Mouse (Mus musculus) hematopoietic stem cell, adult 5-6 weeks (primary cell): ENCODE results near the gene Arfgap3. TPM values are rescaled to one million over a fixed set of nuclear protein-coding genes. Genes with fewer than 3 reads are reported as not detected.
"Not testable (repeated sequence)": the region's sequence is repeated elsewhere in the genome, so short reads cannot be mapped to it uniquely, and the experiment has no call there.

Source experiments
- ATAC-seq, 2 experiments: fragments of 125-278 bp in 1 of 2; replicated peaks in 1 of 2; 2 replicates each; pipeline ENCODE4 v1.8.0; 2016 to 2017; ENCODE audit warnings: inconsistent platforms in 2 of 2, mild to moderate bottlenecking in 2 of 2, moderate number of reproducible peaks in 2 of 2, low read depth in 1 of 2, moderate TSS enrichment in 1 of 2; ENCODE audit not compliant: low FRiP score in 2 of 2, poor library complexity in 2 of 2, severe bottlenecking in 2 of 2, insufficient read depth in 1 of 2, low TSS enrichment in 1 of 2
- total RNA-seq: library from RNA; stranded (forward); fragments of 172-1452, 232-1000 nt; gene quantifications from 2 replicates; pipeline ENCODE4 v1.2.3, GENCODE M21; 2017

Gene Arfgap3
- total RNA-seq, 1 experiment from 2014 or later = 13.0 TPM

DNA sequence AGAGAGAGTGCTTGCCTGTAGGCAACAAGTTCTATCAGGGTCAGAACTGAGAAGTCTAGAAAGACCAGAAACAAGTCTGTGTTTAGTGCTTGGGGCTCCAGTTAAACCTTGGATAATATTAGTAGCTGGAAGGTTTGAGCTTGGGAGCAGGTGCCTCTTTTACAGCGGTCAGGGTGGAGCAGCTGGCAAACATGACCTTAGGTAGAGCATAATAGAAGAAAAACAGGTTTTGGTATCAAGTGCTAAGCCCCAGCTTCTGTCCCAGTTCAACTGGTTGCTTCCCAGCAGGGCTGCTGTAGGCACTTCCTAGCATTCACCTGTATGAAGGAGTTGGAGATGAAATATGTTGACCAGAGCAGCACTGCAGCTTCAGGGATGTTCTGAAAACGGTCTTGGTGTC lies 812 bp upstream of the Arfgap3 start:
- no peak for ATAC-seq

DNA sequence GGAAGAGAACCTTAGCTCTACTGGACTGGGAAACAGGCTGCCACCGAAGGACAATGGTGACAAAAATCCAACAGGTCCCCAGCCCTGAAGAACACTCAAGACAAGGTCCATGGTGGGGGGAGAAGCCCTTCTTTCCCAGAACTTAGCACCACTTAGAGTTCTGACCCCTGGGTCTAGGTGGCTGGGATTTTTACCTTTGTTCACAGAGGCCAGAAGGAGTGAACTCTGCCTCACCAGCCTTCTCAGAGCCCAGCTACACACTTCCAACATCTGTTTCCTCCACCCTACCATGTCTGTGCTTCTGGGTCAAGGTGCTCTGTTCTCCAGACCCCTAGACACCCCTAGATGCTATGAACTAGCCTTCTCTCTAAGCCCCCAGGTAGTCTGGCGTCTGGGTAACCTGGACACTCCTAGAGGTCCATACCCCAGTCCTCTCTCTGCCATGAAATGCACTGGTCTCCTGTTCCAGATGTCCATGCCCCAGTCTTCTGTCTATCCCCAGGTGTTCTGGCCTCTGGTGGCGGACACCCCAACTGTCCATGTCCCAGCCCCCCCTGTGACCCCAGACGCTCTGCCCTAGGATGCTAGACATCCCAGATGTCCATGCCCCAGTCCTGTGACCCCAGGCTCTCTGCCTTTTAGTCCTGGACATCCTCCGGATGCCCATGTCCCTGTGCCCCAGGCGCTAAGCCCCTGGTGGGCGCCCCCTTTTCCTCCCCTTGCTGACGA lies 658 bp downstream of the Arfgap3 start:
- 0 out of 4 replicates have a peak, but pooled peaks of 1 of the 2 experiments have one; percentile 3 for ATAC-seq

DNA sequence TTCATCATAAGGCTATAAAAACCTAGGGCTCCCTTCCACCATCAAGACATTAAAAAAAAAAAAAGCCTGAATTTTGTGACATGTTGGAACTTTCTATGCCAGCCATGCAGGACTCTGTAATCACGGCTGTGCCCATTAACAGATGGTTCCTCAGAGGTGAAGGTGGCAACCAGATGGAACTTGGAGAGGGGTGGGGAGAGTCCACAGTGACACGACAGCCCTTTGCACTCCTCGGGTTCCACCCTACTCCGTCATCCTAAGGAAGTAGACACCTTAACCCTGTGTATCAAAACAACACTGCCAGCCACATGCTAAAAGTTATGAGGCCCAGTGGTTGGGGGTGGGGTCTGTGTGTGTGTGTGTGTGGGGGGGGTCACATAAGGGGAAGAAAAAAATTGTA lies 1.3 kb downstream of the Arfgap3 start:
- no peak for ATAC-seq

DNA sequence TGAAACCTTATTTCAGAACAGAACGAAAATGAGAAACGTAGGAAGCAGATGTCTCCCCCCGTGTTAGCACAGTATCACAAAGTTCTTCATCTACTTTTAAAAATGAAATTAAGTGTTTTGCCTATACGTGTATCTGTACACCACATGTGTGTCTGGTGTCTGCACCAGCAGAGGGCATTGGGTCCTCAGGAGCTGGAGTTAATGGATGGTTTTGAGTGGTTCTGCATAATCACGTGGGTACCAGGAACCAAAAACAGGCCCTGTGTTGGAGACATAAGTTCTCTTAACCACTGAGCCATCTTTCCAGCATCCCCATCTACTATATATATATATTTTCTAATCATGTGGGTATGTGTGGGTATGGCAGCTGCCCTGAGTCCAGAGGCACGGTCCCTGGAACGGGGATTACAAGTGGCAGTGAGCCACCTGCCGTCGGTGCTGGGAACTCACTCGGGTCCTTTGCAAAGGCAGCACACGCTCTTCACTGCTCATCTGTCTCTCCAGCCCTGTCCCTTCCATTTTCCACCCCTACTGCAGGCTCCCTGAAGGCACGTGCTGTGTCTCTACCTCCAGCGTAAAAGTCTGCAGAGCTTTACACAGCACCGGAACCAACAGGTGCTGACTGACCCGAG lies 4.0 kb downstream of the Arfgap3 start:
- no peak for ATAC-seq

DNA sequence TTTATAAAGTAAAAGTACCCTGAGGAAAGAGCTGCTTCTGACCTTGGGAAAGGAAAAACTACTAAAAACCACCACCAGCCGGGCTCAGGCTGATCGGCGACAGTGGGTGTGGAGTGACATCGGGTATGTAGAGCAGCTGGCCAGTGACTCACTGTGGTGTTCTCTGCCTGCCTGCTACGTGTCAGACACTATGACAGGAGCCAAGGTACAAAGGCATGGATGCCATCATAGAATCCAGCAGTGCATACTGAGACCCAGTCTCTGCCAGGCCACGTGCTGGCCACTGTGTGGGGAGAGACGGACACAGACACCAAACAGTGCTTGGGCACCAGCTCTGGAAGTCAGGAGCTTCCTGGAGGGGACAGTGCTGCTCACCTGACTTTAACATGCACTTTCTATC lies 5.1 kb downstream of the Arfgap3 start:
- no peak for ATAC-seq

DNA sequence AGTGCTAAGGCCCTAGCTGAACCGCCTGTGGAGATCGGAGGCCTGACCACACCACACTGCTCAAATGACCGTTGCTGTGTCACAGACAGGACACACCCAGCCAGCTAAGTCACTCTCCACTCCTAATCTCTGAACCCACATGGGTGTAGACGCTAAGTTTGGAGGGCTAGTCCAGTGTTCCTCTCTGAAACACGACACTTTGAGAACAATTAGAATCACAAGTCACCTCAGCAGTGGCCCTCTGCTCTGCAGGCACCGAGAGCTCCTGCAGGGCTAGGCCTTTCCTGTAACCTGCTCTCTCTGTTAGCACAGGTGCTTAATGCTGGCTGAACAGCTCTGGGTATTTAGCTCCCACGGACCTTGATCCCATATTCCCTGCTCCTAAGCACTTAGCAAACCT lies 5.9 kb downstream of the Arfgap3 start:
- no peak for ATAC-seq

DNA sequence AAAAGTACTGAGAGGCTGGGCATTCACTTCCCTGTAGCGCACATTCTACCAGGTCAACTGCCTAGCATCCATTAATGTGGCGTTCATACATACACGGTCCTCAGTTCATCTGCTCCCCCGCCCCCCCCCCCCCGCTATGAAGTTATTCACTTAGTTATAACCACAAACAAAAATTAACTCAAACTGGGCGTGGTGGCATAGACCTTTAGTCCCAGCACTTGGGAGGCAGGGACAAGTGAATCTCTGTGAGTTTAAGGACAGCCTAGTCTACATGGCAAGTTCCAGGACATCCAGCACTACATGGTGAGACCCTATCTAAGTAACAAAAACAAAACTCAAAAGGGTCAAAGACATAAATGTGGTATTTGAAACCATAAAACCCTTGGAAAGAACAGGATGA lies 11.1 kb downstream of the Arfgap3 start:
- no peak for ATAC-seq

DNA sequence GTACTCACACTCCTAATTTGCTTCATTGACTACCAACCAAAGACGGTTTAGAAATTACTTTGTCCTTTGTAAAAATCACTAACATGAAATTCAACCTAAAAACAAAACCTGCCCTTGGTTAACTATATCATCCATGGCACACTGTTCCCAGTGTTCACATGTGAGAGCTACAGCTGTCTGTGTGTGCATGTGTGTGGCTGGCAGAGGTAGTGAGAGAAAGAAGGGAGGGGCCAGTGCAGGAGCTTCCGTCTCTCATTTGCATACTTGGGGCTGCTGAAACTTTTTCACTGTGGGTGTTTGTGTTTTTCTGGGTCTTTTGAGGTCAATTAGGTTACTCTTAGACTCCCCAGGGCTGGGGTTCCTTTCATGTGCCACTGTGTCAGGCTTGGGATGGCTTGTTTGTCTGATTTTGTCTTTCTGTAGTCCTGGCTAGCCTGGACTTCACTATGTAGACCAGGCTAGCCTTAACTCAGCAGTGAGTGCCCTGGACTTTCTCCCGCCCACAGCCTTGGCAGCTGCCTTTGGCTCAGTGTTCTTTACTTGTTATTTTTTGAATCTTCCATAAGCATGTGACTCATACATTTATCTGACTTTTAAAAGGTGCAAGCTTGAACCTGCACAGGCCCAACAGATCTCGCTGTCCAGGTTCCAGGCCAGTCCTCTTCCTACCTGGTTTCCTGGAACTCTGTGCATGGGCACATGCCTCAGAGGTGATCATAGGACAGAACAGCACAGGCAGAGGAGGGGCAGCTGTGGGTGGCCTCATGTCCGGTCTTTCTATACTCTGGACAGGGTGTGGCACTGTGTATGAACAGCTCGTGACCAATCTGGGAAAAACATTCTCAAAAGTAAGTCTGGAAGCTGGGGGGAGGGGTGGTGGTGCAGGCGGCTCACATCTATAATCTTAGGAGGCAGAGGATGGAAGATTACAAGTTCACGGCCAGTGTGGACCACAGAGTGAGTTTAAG lies 11.9 kb downstream of the Arfgap3 start:
- no peak for ATAC-seq

DNA sequence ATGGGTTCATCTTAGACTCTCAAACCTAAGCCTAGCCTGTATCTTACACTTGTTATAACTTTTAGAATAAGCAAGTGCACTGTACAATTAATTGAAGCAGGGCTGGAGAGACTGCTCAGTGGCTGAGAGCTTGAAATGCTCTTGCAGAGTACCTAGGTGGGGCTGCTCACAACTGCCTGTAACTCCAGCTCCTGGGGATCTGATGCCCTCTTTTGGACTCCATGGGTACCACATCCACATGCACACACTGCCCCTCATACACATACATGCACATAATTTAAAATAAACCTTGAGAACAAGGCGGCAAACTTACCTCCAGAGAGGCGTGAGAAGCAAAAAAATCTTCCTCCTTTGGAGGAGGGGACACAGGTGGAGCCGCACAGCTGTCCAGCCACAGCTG lies 17.7 kb downstream of the Arfgap3 start:
- ATAC-seq = no peak

DNA sequence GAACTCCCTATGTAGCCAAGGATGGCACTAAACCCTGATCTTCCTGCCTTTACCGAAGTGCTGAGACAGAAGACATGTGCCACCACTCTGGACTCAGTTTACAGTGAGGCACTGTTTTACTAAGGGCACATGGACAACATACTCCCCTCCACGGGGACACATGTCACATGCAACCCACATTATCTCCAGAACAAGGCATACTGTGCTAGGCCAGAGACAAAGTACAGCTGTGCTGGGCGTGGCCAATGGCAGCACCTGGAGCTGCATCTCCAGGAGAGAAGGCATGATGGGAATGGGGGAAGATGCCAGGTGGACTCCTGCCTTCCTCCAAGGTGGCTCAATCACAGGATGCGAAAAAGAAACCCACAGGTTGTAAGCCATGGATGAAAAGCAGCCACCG lies 21.1 kb downstream of the Arfgap3 start:
- ATAC-seq = no peak

DNA sequence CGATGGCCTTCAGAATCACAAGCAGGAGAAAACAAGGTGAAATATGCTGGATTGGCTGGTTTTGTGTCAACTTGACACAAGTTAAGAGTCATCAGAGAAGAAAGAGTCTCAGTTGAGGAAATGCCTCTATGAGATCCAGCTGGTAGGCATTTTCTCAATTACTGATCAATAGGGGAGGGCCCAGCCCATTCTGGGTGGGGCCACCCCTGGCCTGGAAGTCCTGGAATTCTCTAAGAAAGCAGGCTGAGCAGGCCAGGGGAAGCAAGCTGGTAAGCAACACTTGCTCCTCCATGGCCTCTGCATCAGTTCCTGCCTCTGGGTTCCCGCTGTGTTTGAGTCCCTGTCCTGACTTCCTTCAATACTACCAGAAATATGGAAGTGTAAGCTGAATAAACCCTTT lies 27.0 kb downstream of the Arfgap3 start:
- ATAC-seq = no peak

DNA sequence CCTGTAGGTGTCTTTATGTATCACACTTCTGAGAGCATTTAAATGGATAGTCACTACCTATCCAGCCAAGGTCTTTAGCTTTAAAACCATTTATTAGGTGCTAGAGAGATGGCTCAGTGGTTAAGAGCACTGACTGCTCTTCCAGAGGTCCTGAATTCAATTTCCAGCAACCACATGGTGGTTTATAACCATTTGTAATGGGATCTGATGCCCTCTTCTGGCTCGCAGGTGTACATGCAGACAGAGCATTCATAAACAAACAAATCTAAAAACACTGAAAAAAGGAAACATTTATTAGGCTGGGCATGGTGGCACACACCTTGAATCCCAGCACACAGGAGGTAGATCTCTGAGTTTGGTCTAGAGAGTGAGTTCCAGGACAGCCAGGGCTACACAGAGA lies 35.1 kb downstream of the Arfgap3 start:
- no peak for ATAC-seq

DNA sequence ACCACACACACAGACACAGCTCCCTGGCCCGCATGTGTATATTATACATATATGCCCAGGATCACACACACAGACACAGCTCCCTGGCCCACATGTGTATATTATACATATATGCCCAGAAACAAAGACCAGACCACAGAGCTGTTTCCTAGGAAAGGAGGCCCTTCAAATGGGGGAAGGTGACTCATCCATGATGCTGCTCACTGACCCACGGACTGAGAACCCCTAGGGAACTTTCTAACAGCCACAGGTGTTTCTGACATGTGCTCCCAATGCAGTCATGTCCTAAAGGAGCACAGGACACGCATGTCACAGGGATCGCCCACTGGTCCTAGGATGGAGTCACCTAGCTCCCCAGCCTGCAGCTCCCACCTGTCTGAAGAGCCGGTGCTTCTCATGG lies 40.2 kb downstream of the Arfgap3 start:
- ATAC-seq = no peak

DNA sequence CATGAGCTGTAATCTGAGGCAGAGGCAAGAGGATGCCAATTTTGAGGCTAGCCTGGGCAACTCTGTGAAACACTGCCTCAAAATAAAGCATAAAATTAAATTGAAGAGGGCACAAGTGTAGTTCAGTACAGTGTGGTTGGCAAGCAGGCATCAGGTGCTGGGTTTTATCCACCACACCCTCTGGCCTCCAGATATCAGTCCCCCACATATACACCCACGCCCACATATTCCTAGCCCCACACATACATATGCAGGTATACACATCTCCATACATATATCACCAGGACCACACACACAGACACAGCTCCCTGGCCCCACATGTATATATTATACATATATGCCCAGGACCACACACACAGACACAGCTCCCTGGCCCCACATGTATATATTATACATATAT lies 41.3 kb downstream of the Arfgap3 start:
- not testable (repeated sequence) for ATAC-seq

DNA sequence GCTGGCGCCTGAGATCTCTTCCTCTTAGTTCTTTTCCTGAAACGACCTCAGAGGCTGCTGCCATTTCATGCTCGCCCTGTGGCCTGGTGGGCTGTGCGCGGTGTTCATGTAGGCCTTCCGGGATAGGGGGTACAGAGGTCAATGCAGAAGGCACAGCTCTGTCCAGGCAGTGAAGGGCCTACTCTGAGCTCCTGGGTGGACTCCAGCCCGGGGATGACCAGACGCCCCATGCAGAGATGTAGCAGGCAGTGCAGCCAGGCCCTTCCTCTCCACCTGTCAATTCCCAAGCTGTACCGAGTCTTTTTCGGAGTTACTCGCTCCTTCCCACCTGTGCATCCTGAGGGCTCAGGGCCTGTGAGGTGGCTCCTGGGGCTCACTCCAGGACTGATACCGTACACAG lies 43.9 kb downstream of the Arfgap3 start:
- no peak for ATAC-seq

DNA sequence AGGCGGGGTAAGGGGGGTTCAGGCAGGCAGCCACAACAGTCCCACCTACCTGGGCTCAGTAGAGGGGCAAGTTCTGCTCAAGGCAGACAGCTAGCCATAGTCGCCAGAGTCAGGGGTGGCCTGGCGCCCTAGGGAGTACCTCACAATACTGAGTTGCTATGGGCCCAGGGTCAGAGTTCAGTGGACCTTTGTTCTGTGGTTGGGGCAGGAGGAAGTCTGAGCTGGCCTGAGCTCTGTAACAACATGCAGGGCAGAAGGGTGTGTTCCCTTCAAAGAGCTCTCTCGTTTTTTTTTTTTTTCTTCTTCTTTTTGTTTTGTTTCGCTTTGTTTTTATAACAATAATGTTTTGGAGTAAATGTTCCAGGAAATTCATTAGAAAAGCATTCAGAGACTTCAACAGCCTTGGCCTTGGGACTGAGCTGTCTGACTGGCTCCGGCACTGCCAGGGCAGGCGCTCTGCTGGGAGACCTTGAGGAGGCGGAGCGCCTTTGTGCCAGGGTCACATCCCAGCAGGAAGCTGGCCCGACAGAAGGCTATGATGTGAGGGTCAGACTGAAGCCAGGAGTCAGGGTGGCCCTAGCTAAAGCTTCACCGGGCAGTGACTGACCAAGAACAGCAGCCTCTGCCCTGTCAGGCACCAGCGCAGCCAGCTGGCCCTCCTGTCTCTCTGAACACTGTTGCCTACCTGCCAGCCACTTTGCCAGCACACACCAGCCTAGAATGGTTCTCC lies 44.7 kb downstream of the Arfgap3 start:
- ATAC-seq = no peak

DNA sequence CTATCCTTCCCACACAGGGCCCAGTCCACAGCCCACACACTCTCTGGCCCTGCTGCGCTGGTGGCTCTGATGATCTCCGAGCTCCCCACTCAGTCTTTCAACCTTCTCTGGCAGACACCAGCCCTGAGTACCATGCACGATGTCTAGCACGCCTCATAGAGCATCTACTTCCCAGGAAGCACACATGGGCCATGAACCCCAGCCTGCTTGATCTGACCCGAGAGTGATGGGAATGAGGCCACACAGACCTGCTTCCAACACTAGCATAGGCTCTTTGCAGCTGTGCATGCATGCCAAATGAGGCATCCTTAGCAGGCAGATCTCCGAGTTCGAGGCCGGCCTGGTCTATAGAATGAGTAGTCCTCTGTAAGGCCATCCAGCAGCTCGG lies 45.2 kb downstream of the Arfgap3 start:
- no peak for ATAC-seq
